Mouse (Mus musculus) urinary bladder, postnatal 25 days (tissue): ENCODE data around the gene Dclre1c.

ENCODE experiments used
- DNase-seq: peaks from one replicate; pipeline ENCODE4 v3.0.0; 2022; ENCODE audit warnings: low spot score

Gene Dclre1c

DNA sequence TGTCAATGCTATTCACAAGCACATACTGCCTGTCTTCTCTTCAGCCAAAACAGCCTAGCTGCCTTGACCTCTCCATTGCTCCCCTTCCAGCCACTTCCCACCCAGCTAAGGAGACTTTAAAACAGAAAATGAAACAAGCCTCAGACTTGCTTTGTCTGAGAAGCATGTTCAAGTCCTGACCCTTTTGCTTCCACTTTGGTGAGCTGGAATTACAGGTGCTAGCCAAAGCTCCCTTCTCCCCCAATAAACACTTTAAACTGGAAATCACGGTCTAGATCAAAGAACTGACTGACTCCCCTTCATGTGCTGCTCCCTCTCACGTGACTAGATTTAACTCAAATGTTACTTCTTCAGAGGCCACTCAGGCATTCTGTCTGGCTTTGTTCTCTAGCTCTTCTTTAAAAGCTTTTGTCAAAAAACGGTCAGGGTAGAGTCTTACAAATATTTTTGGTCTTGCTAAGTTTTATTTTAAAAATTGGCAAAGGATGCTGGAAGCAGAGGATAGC is 51.9 kb downstream of the Dclre1c start:
- DNase-seq: no peak

DNA sequence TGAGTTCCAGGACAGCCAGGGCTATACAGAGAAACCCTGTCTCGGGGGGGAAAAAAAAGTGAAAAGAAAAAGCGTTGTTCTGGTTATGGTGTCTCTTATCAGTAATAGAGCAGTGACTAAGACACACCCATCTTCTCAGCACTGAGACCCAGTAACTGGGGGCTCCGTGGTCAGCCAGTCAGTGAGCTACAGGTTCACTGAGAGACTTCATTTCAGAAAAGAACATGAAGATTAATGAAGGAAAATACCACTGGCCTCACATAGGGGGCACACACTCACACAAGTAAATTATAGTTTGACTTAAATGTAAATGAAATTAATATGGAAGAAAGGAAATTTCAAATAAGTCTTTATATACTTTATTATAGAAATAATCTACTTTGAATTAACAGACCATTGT is 56.3 kb downstream of the Dclre1c start:
- no peak for DNase-seq

DNA sequence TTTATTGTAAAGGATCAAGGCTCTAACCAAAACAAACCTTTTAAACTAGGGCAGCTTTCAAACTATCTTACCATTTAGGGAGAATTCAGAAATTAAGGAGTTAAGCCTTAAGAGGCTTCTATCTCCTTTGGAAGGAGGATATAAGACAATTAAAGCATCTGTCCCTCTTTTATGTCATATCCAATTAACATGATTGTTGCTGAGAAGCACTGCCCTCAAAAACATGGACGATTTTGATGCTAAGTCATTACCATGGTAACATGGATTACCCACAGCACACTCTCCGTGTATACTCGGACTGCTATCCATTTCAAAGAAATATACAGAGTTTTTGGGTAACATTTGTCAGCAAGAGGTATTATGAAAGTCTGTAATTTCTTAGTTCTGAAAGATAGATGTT is 65.9 kb downstream of the Dclre1c start:
- no peak for DNase-seq

DNA sequence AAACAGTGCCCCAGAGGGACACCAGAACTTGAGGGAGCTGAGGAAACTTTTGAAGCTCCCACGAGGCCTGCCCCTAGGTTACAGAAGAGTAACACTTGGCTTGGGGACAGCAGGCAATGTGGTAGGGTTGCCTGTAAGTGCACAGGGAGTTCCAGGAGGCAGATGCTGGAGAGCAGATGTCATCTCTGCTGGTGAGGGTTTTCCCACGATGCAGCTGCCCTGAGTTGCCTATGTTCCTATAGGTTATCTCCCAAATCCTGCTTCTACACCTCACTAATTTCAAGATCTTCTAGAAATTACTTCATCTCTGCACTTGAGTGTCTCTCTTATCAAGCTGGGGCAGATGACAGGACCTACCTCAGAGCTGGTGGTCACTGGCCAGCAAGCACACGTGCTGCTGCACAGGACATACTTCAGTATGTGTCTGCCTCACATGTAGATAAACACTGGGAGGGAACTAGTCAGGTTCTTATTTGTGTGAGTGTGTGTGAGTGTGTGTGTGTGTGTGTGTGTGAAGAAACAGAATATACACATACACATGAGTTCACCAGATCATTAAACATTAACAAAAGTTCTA is 70.0 kb downstream of the Dclre1c start:
- DNase-seq: no peak

DNA sequence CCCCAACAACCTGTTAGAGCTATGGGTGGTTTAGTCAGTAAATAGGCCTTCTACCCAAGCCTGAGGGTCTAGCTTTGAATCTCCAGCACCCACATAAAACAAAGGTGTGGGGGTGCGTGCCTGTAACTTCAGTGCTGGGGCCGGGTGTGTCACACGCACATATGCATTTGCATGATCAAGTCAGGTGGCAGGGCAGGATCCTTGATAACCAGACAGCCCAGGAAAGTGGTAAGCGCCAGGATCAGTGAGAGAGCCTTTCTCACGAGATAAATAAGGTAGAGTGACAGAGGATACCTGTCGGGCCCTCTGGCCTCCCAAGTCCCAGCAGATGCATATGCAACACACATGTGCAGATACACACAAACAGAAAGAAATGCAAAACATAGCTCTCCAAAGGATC is 75.6 kb downstream of the Dclre1c start:
- no peak for DNase-seq

DNA sequence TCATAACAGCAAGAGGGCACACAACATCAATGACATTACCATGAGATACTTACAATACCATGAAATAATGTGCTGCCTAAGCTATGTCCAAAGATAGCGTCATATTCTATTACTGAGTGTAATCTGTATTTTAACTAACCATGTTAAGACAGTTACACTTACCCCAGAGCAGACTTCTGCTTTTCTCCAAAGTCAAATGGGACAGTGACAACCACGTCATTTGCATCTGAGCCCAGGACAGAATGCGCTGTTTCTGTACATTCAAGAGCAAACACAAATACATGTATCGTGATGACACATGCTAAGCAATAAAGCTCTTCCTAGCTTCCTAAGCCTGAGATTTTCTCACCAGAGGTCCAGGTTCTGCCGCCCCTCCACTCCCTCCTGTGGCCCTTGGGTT is 77.0 kb downstream of the Dclre1c start:
- no peak for DNase-seq

DNA sequence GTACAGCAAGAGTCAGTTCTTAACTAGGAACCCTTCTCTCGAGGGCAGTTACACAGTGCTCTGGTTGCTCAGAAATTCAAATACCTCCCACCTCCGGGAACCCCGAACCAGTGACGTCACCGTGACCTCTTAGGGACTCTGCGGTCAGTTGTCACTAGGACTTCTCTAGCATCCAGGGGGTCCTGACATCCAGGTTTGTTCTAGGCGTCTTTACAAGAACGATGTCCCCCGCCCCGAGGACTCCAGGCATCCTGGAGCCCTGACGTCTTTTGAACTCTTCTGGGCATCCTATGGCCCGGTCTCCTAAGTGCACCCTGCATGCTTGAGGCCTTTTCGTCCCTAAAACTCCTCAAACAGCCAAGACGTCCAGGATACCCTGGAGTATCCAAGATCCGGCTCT is 88.1 kb downstream of the Dclre1c start:
- DNase-seq: peak; percentile 12

DNA sequence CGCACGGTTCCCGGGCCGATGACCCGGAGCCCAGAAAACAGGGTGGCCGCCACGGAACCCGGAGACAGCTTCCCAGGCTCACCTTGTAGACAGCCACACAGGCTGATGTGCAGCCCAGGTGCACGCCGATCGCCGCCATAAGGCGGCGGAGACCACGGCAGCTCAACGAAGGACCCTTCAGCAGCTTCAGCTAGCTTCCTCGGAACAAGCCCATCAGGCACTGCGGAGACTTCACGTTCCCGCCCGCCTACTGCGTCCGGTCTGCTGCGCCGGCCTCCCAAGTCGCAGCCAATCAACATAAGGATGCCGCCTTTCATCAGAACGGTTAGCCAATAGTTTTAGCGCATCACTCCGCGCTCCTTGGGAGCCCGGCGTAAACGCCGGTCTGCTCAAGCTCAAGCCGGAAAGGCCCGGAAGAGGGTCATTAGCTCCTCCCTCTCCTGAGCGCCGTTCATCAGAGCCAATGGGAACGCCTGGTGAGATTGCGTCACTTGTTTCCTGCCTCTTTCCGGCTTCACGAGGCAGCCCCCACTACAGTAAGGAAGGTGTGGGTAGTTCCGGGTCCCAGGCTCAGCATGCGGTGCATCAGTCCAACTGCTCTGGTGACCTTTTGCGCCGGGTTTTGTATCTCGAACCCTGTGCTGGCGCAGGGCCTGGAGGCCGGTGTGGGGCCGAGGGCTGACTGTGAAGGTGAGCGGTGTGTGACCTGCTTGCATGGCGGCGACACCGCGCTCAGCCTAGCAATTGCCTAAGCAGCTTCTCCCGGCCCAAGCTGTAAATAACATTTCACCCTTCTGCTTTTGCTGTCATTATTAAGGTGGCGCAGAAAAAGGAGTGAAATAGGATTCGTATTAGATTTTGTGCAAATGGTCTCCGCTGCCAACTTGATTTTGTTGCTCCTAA is 88.9 kb downstream of the Dclre1c start, which contains the start of the genes Gm45902, Hspa14 and Cdnf:
Gm45902 (minus strand) TSS at position 239 of the 903 bp plus-strand sequence.
Hspa14 (minus strand) TSS at position 263 of the 903 bp plus-strand sequence.
Cdnf (plus strand) TSS at position 479 of the 903 bp plus-strand sequence.
- peak; percentile 88 for DNase-seq
